Mouse (Mus musculus): ENCODE results near the gene Ppfibp1. TPM values are rescaled to one million over a fixed set of nuclear protein-coding genes. Genes with fewer than 3 reads are reported as not detected.

Gene Ppfibp1
- 40.9 and 42.8 TPM in 2 replicates for polyA plus RNA-seq (2015; fragmentation: Nextera tagmentation; extraction: Ambion mirVana)

DNA sequence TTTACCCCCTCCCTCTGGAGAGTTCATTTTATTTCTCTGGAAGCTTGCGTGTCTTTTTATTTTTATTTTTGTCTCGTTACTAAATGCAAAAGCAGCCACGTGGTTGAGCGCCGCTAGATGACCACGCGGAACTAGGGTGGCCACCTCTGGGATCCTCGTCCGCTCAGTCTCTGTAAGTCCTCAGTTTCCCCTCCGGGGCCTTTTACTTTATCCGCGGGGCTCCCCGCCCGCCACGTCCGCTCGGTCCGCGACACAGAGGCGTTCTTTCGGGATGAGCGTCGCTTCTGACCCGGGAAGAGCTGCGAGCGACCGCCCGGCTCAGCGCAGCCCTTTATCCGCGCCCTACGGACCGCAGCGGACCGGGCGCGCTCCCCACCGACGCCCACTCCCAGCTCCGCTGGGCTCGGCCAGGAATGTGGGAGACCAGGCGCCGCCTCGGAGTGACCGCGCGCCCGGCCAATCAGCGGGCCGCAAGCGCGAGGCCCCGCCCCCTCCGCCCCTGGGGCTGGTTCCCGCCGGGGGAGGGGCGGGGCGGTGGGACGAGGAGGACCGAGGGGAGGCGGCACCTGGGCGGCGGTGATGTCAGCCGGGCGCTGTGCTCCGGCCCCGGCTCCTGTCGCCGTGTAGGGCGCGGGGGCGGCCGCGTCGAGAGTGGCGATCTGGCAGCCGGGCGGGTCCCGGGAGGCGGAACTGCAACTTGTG lies at the start of gene Ppfibp1:
Gene Ppfibp1 (plus strand): TSS at position 530 of the 702 bp plus-strand sequence.
- Histone ChIP-seq H3K4me1 (peaks cover 10% of the 10 kb centered on the region; the same call in 1 of the 2 replicates), H3K4me3 (replicated peaks) (peak within 1 kb of the TSS; percentile 89), H3K27ac (peak within 1 kb of the TSS; percentile 84), H3K36me3 (no peaks in the 10 kb centered on the region), H3K9ac (peak within 1 kb of the TSS; percentile 92), H3K9me3 (no peaks in the 10 kb centered on the region), H3K27me3 (replicated peaks) (no peaks in the 10 kb centered on the region), H3K4me2 (peak within 1 kb of the TSS; percentile 77)
- under 1% methylated on average over 75 of the region's 80 CpGs for WGBS
- ATAC-seq (ENCODE audit: insufficient read depth, low FRiP score, low read depth) = peak; percentile 93

DNA sequence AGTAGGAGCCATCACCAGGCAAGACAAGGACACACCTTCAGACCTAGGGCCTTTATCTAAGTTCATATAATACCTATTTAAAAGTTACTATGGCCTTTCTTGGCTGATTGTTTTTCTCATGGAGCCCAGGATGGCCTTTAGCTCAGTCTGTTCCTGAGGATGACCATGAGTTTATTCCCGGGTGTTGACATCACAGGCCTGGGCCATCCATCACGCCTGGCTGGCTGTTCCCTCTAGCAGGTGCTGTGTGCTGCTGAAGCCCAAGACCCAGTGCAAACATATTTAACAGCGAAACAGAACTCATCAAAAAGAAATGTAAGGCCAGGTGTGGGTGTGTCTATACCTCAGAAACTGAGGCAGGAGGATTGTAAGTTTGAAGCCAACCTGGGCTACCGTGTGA lies 49.4 kb upstream of the Ppfibp1 start:
- H3K36me3 ChIP-seq = no peaks in the 10 kb centered on the region
- H3K27ac ChIP-seq = no peak overlapping the region
- no peak for ATAC-seq (ENCODE audit: insufficient read depth, low FRiP score, low read depth)
- H3K4me2 ChIP-seq = no peak overlapping the region
- H3K4me1 ChIP-seq = peaks cover 3% of the 10 kb centered on the region; the same call in 1 of the 2 replicates
- no peaks in the 10 kb centered on the region for H3K9me3 ChIP-seq
- no peaks in the 10 kb centered on the region for H3K27me3 ChIP-seq (replicated peaks)
- 77% methylated on average over 4 of the region's 4 CpGs for WGBS
- H3K4me3 ChIP-seq (replicated peaks) = no peak overlapping the region
- H3K9ac ChIP-seq = no peak overlapping the region

DNA sequence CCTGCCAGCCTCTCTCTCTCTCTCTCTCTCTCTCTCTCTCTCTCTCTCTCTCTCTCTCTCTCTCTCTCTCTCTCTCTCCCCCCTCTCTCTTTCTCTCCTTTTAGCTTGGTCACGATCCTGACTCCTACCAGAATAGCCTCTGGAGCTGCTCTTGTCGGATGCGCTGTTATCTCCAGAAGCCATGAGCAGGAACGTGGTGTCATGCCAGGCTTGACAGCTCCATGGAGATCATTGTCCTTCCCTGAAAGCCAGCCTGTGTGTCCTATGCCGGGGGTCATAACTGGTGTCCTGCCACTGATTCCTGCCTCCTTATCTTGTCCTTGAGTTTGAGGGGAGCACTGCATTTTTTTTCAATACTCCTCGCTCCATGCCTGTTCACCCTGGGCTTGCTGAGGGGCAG lies 43.4 kb upstream of the Ppfibp1 start:
- Histone ChIP-seq H3K4me2 (no peak overlapping the region), H3K9ac (no peak overlapping the region), H3K4me3 (replicated peaks) (no peak overlapping the region), H3K36me3 (no peaks in the 10 kb centered on the region), H3K9me3 (no peaks in the 10 kb centered on the region), H3K27me3 (replicated peaks) (no peaks in the 10 kb centered on the region), H3K4me1 (no peaks in the 10 kb centered on the region), H3K27ac (no peak overlapping the region)
- 85% methylated on average over 6 of the region's 6 CpGs for WGBS
- no peak for ATAC-seq (ENCODE audit: insufficient read depth, low FRiP score, low read depth)

DNA sequence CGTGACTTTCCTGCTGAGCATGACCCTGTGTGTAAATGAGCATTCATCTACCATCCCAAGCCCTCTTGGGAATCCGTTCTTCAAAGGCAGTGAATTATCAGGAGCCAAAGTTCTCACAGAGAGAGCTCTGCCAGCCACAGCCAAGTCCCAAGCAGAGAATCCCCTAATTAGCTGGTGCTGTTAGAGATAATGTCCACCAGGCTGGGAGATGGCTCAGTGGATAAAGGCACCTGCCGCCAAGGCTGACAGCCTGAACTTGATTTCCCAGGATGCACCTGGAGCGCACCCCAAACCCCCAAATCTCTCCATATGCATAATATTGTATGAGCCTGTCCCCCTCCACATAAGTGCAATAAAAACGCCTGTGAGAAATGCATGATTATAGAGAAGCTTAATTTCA lies 42.9 kb upstream of the Ppfibp1 start:
- H3K9ac ChIP-seq = no peak overlapping the region
- 82% methylated on average over 5 of the region's 5 CpGs for WGBS
- H3K36me3 ChIP-seq = no peaks in the 10 kb centered on the region
- H3K4me3 ChIP-seq (replicated peaks) = no peak overlapping the region
- no peaks in the 10 kb centered on the region for H3K9me3 ChIP-seq
- H3K27ac ChIP-seq = no peak overlapping the region
- no peaks in the 10 kb centered on the region for H3K27me3 ChIP-seq (replicated peaks)
- no peak for ATAC-seq (ENCODE audit: insufficient read depth, low FRiP score, low read depth)
- H3K4me2 ChIP-seq = no peak overlapping the region
- no peaks in the 10 kb centered on the region for H3K4me1 ChIP-seq

DNA sequence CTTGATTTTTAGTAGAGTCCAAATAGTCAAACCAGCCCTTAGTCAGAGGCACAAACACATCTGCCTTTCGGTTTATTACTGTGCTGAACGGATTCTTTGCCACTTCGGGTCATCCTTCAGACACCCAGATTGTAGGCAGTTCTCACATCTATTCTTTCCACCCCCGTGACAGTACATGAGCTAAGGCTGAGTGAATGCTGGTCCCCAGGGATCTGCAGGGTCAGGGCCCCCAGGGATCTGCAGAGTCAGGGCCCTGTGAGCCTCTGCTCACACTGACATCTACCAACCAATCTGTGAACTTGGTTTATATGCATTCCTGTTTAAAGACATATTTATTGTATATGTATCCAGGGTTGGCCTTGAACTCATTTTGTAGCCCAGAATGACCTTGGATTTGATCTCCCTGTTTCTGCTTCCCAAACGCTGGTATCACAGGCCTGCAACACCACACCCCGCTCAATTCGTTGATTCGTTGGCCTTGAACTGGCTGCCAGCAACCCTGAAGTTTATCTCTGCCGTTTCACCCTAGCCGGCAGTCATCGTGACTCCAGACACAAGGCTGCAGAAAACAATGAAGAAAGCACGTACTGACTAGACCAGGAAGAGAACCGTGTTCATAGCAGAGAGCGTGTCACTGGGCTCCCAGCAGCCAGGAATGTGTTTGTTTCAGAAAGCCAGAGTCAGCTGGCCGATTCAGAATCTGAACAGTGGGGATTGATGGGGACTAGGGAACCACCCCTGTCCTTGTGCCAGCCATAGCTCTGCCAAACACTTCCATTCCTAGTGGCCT lies 42.1 kb upstream of the Ppfibp1 start:
- Histone ChIP-seq H3K4me3 (replicated peaks) (no peak overlapping the region), H3K9ac (no peak overlapping the region), H3K4me1 (no peaks in the 10 kb centered on the region), H3K27me3 (replicated peaks) (no peaks in the 10 kb centered on the region), H3K9me3 (no peaks in the 10 kb centered on the region), H3K4me2 (no peak overlapping the region), H3K36me3 (no peaks in the 10 kb centered on the region), H3K27ac (no peak overlapping the region)
- ATAC-seq (ENCODE audit: insufficient read depth, low FRiP score, low read depth) = peak; percentile 28; the same call in 1 of the 2 replicates
- WGBS = 63% methylated on average over 15 of the region's 15 CpGs

DNA sequence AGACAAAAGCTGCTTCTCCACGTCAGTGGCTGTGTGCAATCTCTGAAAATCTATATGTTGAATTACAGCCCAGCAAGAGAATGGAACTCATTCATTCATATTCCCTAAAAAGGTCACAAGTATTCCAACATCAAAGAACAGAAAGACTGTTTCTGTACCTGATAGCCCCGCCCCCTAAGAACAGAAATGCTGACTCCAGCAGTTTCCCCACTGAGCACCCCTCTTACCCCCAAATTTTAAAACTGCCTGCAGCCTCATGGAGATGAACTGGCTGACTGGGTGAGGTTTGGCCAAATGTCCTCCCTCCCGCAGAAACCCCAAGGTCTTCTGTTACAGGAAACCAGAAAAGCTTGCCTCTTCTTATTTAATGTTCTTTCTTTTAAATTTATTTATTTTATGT lies 40.9 kb upstream of the Ppfibp1 start:
- no peak for ATAC-seq (ENCODE audit: insufficient read depth, low FRiP score, low read depth)
- Histone ChIP-seq H3K9me3 (no peaks in the 10 kb centered on the region), H3K36me3 (no peaks in the 10 kb centered on the region), H3K9ac (no peak overlapping the region), H3K4me3 (replicated peaks) (no peak overlapping the region), H3K4me1 (no peaks in the 10 kb centered on the region), H3K27ac (no peak overlapping the region), H3K4me2 (no peak overlapping the region), H3K27me3 (replicated peaks) (no peaks in the 10 kb centered on the region)
- WGBS = 80% methylated on average over 3 of the region's 3 CpGs

DNA sequence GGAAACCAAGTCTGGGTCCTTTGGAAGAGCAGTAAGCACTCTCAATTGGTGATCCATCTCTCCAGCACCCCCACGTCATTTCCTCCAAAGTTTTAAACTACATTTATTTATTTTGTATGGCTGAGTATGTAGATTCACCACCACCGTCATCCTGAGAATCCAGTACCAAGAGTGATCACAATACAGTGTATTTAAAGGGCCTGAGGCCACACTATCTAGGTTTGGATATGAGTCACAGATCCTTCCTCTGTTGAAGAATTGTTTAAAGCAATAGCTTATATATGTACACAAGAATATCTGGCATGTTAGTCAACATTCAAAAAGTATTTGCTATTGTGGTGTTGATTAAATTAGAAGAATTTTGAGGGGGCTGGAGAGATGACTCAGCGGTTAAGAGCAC lies 40.0 kb upstream of the Ppfibp1 start:
- H3K4me1 ChIP-seq = no peaks in the 10 kb centered on the region
- no peak overlapping the region for H3K4me2 ChIP-seq
- no peak overlapping the region for H3K4me3 ChIP-seq (replicated peaks)
- no peak overlapping the region for H3K27ac ChIP-seq
- no peak overlapping the region for H3K9ac ChIP-seq
- no peaks in the 10 kb centered on the region for H3K9me3 ChIP-seq
- H3K27me3 ChIP-seq (replicated peaks) = no peaks in the 10 kb centered on the region
- no peak for ATAC-seq (ENCODE audit: insufficient read depth, low FRiP score, low read depth)
- WGBS = 78% methylated on average over 3 of the region's 3 CpGs
- no peaks in the 10 kb centered on the region for H3K36me3 ChIP-seq

DNA sequence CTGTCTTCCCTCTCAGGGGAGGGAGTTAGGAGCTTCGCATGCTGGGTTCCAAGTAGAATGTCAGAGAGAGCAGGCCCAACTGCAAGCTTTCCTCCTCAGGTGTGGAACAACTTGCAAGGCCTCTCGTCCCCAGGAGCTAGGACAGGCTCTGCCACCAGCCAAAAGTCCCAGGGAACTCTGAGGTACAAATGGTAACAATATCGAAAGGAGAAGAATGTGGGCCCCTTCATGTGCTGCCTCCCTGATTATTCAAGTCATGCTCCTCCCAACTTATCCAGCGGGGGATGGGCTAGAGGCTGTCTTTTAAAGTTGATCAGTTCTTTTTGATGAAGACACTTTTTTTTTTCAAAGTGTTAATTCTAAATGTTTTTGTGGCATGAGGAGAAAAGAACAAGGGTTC lies 38.2 kb upstream of the Ppfibp1 start, which contains the start of gene Smco2:
Gene Smco2 (plus strand): TSS at position 55 of the 400 bp plus-strand sequence.
- H3K27ac ChIP-seq = no peak within 1 kb of the TSS
- no peak within 1 kb of the TSS for H3K4me2 ChIP-seq
- H3K9ac ChIP-seq = no peak within 1 kb of the TSS
- no peaks in the 10 kb centered on the region for H3K4me1 ChIP-seq
- WGBS = 77% methylated on average over 4 of the region's 4 CpGs
- no peak for ATAC-seq (ENCODE audit: insufficient read depth, low FRiP score, low read depth)
- H3K27me3 ChIP-seq (replicated peaks) = no peaks in the 10 kb centered on the region
- H3K9me3 ChIP-seq = no peaks in the 10 kb centered on the region
- no peak within 1 kb of the TSS for H3K4me3 ChIP-seq (replicated peaks)
- no peaks in the 10 kb centered on the region for H3K36me3 ChIP-seq

DNA sequence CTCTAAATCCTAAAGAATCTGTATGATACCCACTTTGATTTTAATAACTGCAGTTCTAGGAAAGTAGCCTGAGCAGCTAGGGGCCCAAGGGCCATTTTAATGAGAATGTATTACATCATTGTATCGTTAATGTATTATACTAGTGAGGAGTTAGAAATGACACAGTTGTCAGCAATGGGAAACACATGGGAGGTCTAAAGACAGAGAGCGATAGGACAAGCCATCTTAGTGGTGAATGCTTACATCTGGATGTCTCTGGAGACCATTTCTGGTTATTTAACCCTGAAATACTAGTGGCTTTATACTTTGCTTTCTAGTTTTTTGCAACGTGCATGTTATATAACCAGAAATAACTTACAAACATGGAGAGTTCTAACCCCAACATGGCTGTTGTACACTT lies 36.4 kb upstream of the Ppfibp1 start:
- Histone ChIP-seq H3K9me3 (no peaks in the 10 kb centered on the region), H3K9ac (no peak overlapping the region), H3K27me3 (replicated peaks) (no peaks in the 10 kb centered on the region), H3K36me3 (no peaks in the 10 kb centered on the region), H3K4me2 (no peak overlapping the region), H3K4me1 (no peaks in the 10 kb centered on the region), H3K4me3 (replicated peaks) (no peak overlapping the region), H3K27ac (no peak overlapping the region)
- 64% methylated on average over 3 of the region's 3 CpGs for WGBS
- no peak for ATAC-seq (ENCODE audit: insufficient read depth, low FRiP score, low read depth)

DNA sequence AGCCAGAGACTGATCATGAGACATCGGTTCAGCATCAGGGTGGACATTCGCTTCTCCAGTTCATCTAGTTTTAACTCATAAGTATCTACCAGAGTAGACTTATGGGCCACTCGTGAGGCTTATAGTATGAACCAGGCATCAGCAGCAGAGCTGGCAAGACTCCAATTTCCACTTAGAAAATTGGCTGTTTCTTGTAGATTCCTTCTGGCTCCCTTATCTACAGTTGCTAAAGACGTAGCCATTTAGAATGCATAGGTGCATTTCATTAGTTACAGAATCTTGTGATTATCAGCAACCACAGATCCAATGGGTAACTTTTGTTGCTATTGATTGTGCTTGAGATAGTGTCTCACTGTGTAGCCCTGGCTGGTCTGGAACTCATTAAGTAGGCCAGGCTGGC lies 35.5 kb upstream of the Ppfibp1 start:
- WGBS = 56% methylated on average over 4 of the region's 4 CpGs
- peak; percentile 25; the same call in 1 of the 2 replicates for ATAC-seq (ENCODE audit: insufficient read depth, low FRiP score, low read depth)
- Histone ChIP-seq H3K4me1 (no peaks in the 10 kb centered on the region), H3K4me3 (replicated peaks) (no peak overlapping the region), H3K36me3 (no peaks in the 10 kb centered on the region), H3K9me3 (no peaks in the 10 kb centered on the region), H3K27ac (no peak overlapping the region), H3K9ac (no peak overlapping the region), H3K27me3 (replicated peaks) (no peaks in the 10 kb centered on the region), H3K4me2 (no peak overlapping the region)

DNA sequence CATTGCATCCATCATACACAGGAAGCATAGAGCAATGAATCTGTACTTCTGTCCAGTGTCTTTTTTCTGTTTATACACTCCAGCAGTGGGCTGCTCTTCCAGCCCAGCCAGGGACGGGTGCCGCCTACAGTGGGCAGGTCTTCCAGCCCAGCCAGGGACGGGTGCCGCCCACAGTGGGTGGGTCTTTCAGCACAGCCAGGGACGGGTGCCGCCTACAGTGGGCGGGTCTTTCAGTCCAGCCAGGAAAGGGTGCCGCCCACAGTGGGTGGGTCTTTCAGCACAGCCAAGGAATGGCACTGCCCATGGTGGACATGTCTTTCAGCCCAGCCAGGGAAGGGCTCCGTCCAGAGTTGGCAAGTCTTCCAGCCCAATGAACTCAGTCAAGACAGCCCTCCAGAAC lies 33.1 kb upstream of the Ppfibp1 start:
- H3K36me3 ChIP-seq = no peaks in the 10 kb centered on the region
- H3K27ac ChIP-seq = no peak overlapping the region
- H3K9me3 ChIP-seq = no peaks in the 10 kb centered on the region
- H3K4me2 ChIP-seq = no peak overlapping the region
- no peaks in the 10 kb centered on the region for H3K27me3 ChIP-seq (replicated peaks)
- H3K4me1 ChIP-seq = no peaks in the 10 kb centered on the region
- 91% methylated on average over 9 of the region's 9 CpGs for WGBS
- ATAC-seq (ENCODE audit: insufficient read depth, low FRiP score, low read depth) = 0 out of 2 replicates have a peak, but pooled peaks have one; percentile 63
- no peak overlapping the region for H3K4me3 ChIP-seq (replicated peaks)
- H3K9ac ChIP-seq = no peak overlapping the region

DNA sequence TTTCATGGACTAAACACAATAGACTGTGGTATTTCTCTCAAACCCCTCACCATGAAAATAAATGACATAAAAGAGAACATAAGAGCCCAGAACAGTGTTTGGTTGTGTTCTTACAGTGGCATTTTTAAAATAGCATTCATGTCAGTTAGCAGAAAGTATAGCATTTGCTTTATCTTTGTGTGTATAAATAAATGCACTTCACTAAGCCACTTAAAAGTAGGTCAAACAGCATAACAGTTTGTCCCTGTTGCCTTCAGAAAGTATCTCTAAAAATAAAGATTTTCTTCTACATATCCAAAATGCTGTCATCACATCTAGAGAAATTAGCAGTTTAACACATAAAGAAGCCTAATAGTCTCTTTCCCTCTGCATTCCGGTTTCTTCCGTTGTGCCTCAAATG lies 30.9 kb upstream of the Ppfibp1 start:
- no peaks in the 10 kb centered on the region for H3K36me3 ChIP-seq
- H3K9me3 ChIP-seq = no peaks in the 10 kb centered on the region
- H3K4me3 ChIP-seq (replicated peaks) = no peak overlapping the region
- H3K27me3 ChIP-seq (replicated peaks) = no peaks in the 10 kb centered on the region
- WGBS = 93% methylated on average over 2 of the region's 2 CpGs
- H3K27ac ChIP-seq = no peak overlapping the region
- H3K4me1 ChIP-seq = no peaks in the 10 kb centered on the region
- no peak for ATAC-seq (ENCODE audit: insufficient read depth, low FRiP score, low read depth)
- no peak overlapping the region for H3K4me2 ChIP-seq
- H3K9ac ChIP-seq = no peak overlapping the region
